Mouse (Mus musculus): ENCODE data around the gene Frmpd4.
A peak's percentile ranks its signal among the peaks of the same experiment; 100 is the strongest.

- TF ChIP-seq CTCF (conservative IDR thresholded peaks at IDR 0.05 in 1 of 2, IDR thresholded peaks at IDR 0.05 in 1 of 2; ENCODE audit: low read depth in 2 of 2, low read length in 2 of 2) (peak; percentile 41 to 62), POLR2A (IDR thresholded peaks at IDR 0.05; ENCODE audit: low read depth, low read length) (no peak), JUND (conservative IDR thresholded peaks at IDR 0.05; ENCODE audit: low read depth, low read length) (no peak)
Observed at GRCm38 (mm10) chrX:167817363-167817762, 759.7 kb downstream of the Frmpd4 start.
